ENCODE assay signal across 9 mouse cellular contexts in the genomic region with DNA sequence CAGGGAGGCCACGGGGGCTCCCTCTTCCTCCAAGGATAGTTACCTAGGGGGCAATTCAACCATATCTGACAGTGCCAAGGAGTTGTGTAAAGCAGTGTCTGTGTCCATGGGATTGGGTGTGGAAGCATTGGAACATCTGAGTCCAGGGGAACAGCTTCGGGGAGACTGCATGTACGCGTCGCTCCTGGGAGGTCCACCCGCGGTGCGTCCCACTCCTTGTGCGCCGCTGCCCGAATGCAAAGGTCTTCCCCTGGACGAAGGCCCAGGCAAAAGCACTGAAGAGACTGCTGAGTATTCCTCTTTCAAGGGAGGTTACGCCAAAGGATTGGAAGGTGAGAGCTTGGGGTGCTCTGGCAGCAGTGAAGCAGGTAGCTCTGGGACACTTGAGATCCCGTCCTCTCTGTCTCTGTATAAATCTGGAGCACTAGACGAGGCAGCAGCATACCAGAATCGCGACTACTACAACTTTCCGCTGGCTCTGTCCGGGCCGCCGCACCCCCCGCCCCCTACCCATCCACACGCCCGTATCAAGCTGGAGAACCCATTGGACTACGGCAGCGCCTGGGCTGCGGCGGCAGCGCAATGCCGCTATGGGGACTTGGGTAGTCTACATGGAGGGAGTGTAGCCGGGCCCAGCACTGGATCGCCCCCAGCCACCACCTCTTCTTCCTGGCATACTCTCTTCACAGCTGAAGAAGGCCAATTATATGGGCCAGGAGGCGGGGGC. TPM values are rescaled to one million over a fixed set of nuclear protein-coding genes. Genes with fewer than 3 reads are reported as not detected.
DNase-seq lines count a peak whose midpoint lies in the region; ATAC-seq and TF ChIP-seq lines count a peak whose summit lies in the region.
"Had no signal": no experiment of that assay in that cellular context is flagged by ENCODE, and none has a peak within 500 bp of the region (broad histone marks: within the 10 kb centered on the region; RNA-seq: fewer than 3 reads in every experiment).

No protein-coding gene starts in this region.

- no peak for TF ChIP-seq POLR2A in spleen, adult 2 months (IDR thresholded peaks at IDR 0.05; ENCODE audit: low read depth, low read length)
- no peak for TF ChIP-seq POLR2A in olfactory bulb, adult 2 months (IDR thresholded peaks at IDR 0.05; ENCODE audit: insufficient read depth, low read depth, low read length)

- no peaks in the 10 kb centered on the region for H3K9me3 ChIP-seq in heart, embryonic 15.5 days (replicated peaks)
- H3K9me3 ChIP-seq: liver, embryonic 15.5 days had no signal

- H3K9ac ChIP-seq in heart, embryonic 15.5 days, result no peak overlapping the region
- H3K9ac ChIP-seq: liver, embryonic 15.5 days had no signal

- H3K27ac ChIP-seq in spleen, adult 2 months (ENCODE audit: insufficient read depth, low read length), result no peak overlapping the region
- H3K27ac ChIP-seq in heart, embryonic 15.5 days, result no peak overlapping the region
- H3K27ac ChIP-seq in olfactory bulb, adult 2 months (ENCODE audit: insufficient read depth, low read depth, low read length), result no peak overlapping the region
- H3K27ac ChIP-seq: liver, embryonic 15.5 days had no signal

- H3K4me1 ChIP-seq in spleen, adult 2 months (ENCODE audit: control insufficient read depth, insufficient read depth, insufficient read length), result no peaks in the 10 kb centered on the region
- H3K4me1 ChIP-seq in heart, embryonic 15.5 days (replicated peaks), result peaks cover 10% of the 10 kb centered on the region; the same call in 1 of the 2 replicates
- H3K4me1 ChIP-seq in olfactory bulb, adult 2 months (ENCODE audit: control insufficient read depth, insufficient read depth, low read length), result peaks cover 8% of the 10 kb centered on the region; the same call in 1 of the 2 replicates
- H3K4me1 ChIP-seq: liver, embryonic 15.5 days had no signal

- peak; percentile 44 for DNase-seq in adrenal gland, adult 2 months
- DNase-seq in adrenal gland, adult 8-10 months, result no peak
- DNase-seq in spleen, adult 2 months (ENCODE audit: low read depth in 1 of 2, low spot score in 2 of 2), result no peak
- no peak for DNase-seq in spleen, postnatal 10 days (ENCODE audit: low spot score in 2 of 2)
- peak; percentile 20 for DNase-seq in kidney, postnatal 10 days
- no peak for DNase-seq in T-cell, adult 2 months (ENCODE audit: low spot score)

- peak overlapping the region; percentile 42; the same call in 1 of the 2 replicates for H3K4me3 ChIP-seq in spleen, adult 2 months (ENCODE audit: extremely low read depth, insufficient read depth, insufficient read length)
- H3K4me3 ChIP-seq in heart, embryonic 15.5 days, result peak overlapping the region; percentile 46
- peak overlapping the region; percentile 45 for H3K4me3 ChIP-seq in olfactory bulb, adult 2 months (ENCODE audit: insufficient read depth, low read depth, low read length)
- H3K4me3 ChIP-seq: liver, embryonic 15.5 days had no signal

- no peaks in the 10 kb centered on the region for H3K27me3 ChIP-seq in spleen, adult 2 months (ENCODE audit: control insufficient read depth, insufficient read depth, low read length)
- peaks cover 35% of the 10 kb centered on the region for H3K27me3 ChIP-seq in heart, embryonic 15.5 days

- TF ChIP-seq CTCF in spleen, adult 2 months (IDR thresholded peaks at IDR 0.05; ENCODE audit: extremely low read depth, insufficient read depth, insufficient read length, insufficient replicate concordance), result no peak
- no peak for TF ChIP-seq CTCF in olfactory bulb, adult 2 months (IDR thresholded peaks at IDR 0.05; ENCODE audit: insufficient read depth, low read depth, low read length)

- H3K36me3 ChIP-seq in spleen, adult 2 months (ENCODE audit: control insufficient read depth, insufficient read depth, low read length), result no peaks in the 10 kb centered on the region
- no peaks in the 10 kb centered on the region for H3K36me3 ChIP-seq in heart, embryonic 15.5 days
- H3K36me3 ChIP-seq: liver, embryonic 15.5 days had no signal

- peak overlapping the region; percentile 80 for H3K4me2 ChIP-seq in heart, embryonic 15.5 days

- WGBS in spleen, adult 2 months, result 38% methylated on average over 33 of the region's 33 CpGs
- 13% methylated on average over 33 of the region's 33 CpGs for WGBS in heart, embryonic 15.5 days
- 17% methylated on average over 33 of the region's 33 CpGs for WGBS in olfactory bulb, adult 2 months

- no peak for ATAC-seq in heart, embryonic 15.5 days (replicated peaks; ENCODE audit: insufficient number of reproducible peaks, insufficient read depth, low FRiP score, low read depth)

RNA-seq across cellular contexts. Expression of a gene that starts 2.0 kb away (rescaled TPM):
- 10 to 100 TPM; 39.8 to 76.5 TPM for total RNA-seq in adrenal gland, adult 2 months (2021)
- 5.9 and 12.8 TPM in 2 replicates for polyA plus RNA-seq in adrenal gland, adult 2 months (2012; rRNA removed)
- 10 to 100 TPM; 52.6 to 96.5 (median 62.3) TPM for total RNA-seq in adrenal gland, adult 8-10 months (2022)
- 0.13 and 0.16 TPM in 2 replicates for polyA plus RNA-seq in spleen, adult 2 months (2012; rRNA removed)
- polyA plus RNA-seq in heart, embryonic 15.5 days (2015; fragmentation: Nextera tagmentation; extraction: Ambion mirVana), result 0.15 and 0.16 TPM in 2 replicates
- not detected in 2 replicates for polyA plus RNA-seq in olfactory bulb, adult 2 months (2012; ENCODE audit: insufficient read depth, insufficient read length, low replicate concordance, missing spikeins)

Comparison
In these comparisons a context has a peak if more than half of its experiments do, and no peak if none do; other contexts are left out.
1. DNase-seq: peak in adrenal gland, adult 2 months (single experiment) and kidney, postnatal 10 days (single experiment); none in adrenal gland, adult 8-10 months (single experiment), spleen, adult 2 months (0 of 2), spleen, postnatal 10 days (0 of 2) and T-cell, adult 2 months (single experiment).
2. Peak in every context shown above with its lines, with median percentiles within 50 percentile points of each other: H3K4me3 ChIP-seq.